Mouse (Mus musculus) right cerebral cortex, adult 18-20 months (tissue): Measurements from ENCODE around the gene Specc1l.
A peak's percentile ranks its signal among the peaks of the same experiment; 100 is the strongest.
"Not testable (repeated sequence)": the region's sequence is repeated elsewhere in the genome, so short reads cannot be mapped to it uniquely, and the experiment has no call there.

Experiments
- DNase-seq: peaks from one replicate; pipeline ENCODE4 v3.0.0; 2022; ENCODE audit warnings: mixed read lengths

Gene Specc1l

DNA sequence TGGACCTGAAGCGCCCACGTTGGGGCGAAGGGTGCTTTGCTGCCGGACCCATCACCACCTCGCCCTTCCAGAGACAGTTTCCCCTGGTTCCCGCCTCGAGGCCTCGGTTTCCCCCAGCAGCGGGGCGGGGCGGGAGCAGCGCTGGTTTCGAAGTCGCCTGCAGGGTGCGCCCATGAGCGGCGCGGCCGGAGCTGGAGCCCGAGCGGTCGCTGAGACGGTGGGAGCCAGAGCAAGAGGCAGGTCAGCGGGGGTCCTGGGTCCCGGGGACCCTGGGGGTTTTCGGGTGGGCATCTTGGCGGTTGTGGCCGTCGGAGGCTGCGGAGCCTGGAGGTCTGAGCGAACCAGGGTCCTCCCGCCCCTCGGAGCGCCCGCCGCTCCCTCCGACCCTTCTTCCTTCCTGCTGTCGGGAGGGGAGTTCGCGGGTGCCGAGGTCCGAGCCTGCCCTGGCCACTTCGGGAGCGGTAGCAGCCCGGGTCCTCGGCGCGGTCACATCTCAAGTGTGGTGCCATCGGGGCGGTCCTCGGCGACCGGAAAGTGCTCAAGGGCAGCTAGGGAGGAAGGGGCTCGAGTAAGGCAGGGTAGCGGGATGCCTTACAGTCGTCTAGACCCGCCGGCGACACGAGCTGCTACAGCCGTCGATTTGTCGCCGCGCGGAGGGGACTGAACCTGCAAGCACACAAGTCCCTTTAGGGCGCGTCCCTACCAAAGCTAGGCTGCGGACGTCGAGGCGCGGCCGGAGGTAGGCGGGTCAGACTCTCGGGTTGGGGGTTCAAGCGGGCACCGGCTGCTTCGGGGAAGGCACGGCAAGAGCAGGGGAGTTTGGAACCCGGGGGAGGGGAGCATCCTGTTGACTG, 105.3 kb downstream of the Specc1l start:
- DNase-seq = peak; percentile 23

GRCm38 (mm10) chr10:75318206-75318605, 106.3 kb downstream of the Specc1l start:
- no peak for DNase-seq

DNA sequence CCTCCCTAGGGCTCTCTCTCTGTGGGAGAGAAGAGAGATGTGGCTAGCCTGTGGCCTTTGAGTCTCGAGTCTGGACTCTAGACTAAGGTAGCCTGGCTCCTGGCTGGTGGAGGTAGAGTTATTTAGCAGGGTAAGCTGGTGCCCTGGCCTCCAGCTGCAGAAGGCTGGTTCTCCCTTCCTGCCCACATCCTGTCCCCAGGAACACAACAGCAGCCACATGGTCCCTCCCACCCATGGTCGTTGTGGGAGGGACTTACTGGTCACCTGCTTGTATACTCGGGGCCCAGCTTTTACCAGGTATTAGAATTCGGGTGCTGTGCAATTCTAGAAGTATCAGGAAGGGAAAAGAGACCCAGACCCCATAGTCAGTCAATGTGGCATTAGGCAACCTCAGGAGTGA, 108.4 kb downstream of the Specc1l start:
- DNase-seq = no peak

- no peak for DNase-seq
These were observed 111.1 kb downstream of the Specc1l start for GRCm38 (mm10) chr10:75322966-75323365.

- no peak for DNase-seq
These were observed 112.1 kb downstream of the Specc1l start for GRCm38 (mm10) chr10:75323986-75324385.

DNA sequence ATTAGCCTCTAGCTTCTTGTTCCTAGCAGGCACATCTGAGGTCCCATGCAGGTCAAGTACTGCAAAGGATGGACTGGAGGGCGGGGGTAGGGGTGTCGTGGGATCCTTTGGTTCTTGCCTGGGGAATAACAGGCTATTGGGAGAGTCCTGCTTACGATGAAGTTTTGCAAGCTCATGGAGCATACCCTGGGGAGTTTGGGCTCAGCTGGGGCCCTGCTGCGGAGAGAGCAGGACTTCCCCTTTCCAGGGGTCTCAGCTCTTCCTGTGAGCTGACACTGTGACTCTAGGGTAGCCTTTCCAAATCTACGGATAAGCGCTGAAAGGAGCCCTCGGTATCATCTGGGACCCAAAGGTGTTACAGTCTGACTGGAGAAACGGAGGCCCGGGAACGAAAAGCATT, 112.5 kb downstream of the Specc1l start:
- DNase-seq = no peak

- DNase-seq = no peak
These were observed 113.9 kb downstream of the Specc1l start for GRCm38 (mm10) chr10:75325821-75326220.

GRCm38 (mm10) chr10:75326553-75326952, 114.7 kb downstream of the Specc1l start:
- no peak for DNase-seq

GRCm38 (mm10) chr10:75327081-75327480, 115.2 kb downstream of the Specc1l start:
- no peak for DNase-seq

GRCm38 (mm10) chr10:75328201-75328704, 116.4 kb downstream of the Specc1l start:
- DNase-seq = no peak

DNA sequence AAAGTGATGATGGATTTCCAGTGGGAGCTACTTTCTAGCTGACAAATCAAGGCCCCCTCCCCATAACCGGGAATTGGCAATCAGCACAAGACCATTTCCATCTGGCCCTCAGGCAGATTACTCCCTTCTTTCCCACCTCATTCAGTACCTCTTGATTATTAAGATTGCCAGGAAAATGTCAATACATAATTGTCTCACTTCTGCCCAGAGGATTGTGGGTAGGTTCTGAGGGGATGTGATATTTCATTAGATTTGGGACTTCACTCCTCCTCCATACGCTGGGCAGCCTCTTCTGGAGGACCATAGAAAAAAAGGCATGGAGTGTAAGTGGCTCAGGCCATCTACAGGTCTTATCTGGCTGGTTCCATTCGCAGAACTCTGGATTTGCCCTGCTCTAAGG, 120.4 kb downstream of the Specc1l start:
- DNase-seq = no peak

GRCm38 (mm10) chr10:75333176-75333776, 121.4 kb downstream of the Specc1l start:
- DNase-seq = no peak

GRCm38 (mm10) chr10:75334175-75334574, 122.3 kb downstream of the Specc1l start:
- no peak for DNase-seq

GRCm38 (mm10) chr10:75335075-75335474, 123.2 kb downstream of the Specc1l start:
- no peak for DNase-seq

- DNase-seq = no peak
These were observed 125.4 kb downstream of the Specc1l start for GRCm38 (mm10) chr10:75337231-75337630.

GRCm38 (mm10) chr10:75338852-75339251, 127.0 kb downstream of the Specc1l start:
- no peak for DNase-seq

GRCm38 (mm10) chr10:75339377-75339776, 127.5 kb downstream of the Specc1l start:
- no peak for DNase-seq

- no peak for DNase-seq
These were observed 130.1 kb downstream of the Specc1l start for GRCm38 (mm10) chr10:75341936-75342335.

DNA sequence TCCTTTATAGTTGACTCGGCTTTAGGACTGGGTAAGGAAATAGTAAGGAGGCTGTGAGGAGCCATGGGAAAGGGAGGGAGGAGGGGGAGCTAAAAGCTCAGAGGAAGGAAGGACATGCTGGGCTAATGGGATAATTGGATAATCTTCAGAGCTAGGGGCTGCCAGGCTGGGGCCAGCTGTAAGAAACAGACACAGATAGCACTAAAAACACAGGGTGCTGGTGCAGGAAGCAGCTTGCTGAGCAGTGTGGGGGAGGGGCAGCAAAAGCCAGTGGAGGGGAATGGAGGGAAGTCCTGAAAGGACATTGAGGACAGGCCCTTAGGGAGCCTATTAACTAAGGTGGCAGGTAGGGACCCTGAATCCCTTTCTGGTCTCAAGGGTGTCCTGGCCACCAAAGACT, 132.7 kb downstream of the Specc1l start:
- not testable (repeated sequence) for DNase-seq

GRCm38 (mm10) chr10:75345265-75345664, 133.4 kb downstream of the Specc1l start:
- DNase-seq = no peak

GRCm38 (mm10) chr10:75350564-75350963, 138.7 kb downstream of the Specc1l start:
- no peak for DNase-seq

DNA sequence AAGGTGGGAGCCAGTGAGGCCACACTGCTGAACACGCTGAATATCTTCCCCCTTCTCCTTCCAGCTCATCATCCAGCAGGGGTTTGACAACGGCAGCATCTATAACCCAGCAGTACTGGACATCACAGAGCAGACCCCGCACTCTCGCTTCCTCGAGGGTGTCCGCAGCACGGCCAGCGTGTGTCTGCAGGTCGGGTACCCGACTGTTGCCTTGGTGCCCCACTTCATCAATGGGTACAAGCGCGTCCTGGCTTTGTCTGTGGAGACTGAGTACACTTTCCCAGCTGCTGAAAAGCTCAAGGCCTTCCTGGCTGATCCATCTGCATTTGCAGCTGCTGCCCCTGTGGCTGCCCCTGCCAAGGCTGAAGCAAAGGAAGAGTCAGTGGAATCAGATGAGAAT, 140.7 kb downstream of the Specc1l start:
- DNase-seq = no peak

- DNase-seq = not testable (repeated sequence)
These were observed 142.0 kb downstream of the Specc1l start for GRCm38 (mm10) chr10:75353838-75354241.

DNA sequence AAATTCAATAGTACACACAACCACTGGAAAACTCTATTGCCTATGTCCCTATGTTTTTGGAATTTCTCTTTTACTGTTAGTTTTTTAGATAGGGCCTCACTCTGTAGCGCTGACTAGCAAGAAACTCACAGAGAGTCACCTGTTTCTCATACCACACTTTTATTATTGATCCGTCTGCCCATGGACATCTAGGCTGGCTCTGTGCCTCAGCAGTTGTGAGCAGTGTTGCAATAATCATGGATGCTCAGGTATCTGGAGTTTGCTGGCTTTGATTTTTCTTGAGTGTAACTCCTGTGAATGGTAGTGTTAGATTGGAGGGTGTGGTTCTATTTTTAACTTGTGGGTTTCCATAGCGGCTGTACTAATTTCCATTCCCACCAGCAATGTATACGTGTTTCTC, 143.5 kb downstream of the Specc1l start:
- no peak for DNase-seq
